Mouse (Mus musculus) ES-E14 (cell line): ENCODE data around the gene Ube4b. TPM values are rescaled to one million over a fixed set of nuclear protein-coding genes. Genes with fewer than 3 reads are reported as not detected.

Experiments used
- DNase-seq: peaks from one replicate; pipeline ENCODE4 v3.0.0-alpha.2; 2013; ENCODE audit warnings: low read depth, low spot score
- H3K27ac ChIP-seq: 2 replicates; pipeline ENCODE4 v1.5.1; 2012; ENCODE audit warnings: low read depth, mild to moderate bottlenecking, low read length, moderate library complexity, mixed read lengths; ENCODE audit not compliant: poor library complexity, insufficient read depth, severe bottlenecking
- H3K36me3 ChIP-seq: 2 replicates; pipeline ENCODE4 v1.6.1; 2012; ENCODE audit warnings: mild to moderate bottlenecking, low read length, moderate library complexity, mixed read lengths; ENCODE audit not compliant: control insufficient read depth, poor library complexity, insufficient read depth, severe bottlenecking
- H3K4me1 ChIP-seq, 2 experiments: fragments of 150-350 bp in 1 of 2; sonication (generic) in 1 of 2; 2 replicates each; pipeline ENCODE4 v1.6.1; 2012; ENCODE audit warnings: low read length in 2 of 2, mild to moderate bottlenecking in 1 of 2, mixed read lengths in 1 of 2; ENCODE audit not compliant: control insufficient read depth in 2 of 2, insufficient read depth in 2 of 2, poor library complexity in 1 of 2
- H3K4me3 ChIP-seq, 2 experiments: fragments of 150-350 bp in 1 of 2; sonication (generic) in 1 of 2; 2 replicates each; pipeline ENCODE4 v1.5.1; 2012; ENCODE audit warnings: low read length in 2 of 2, low read depth in 1 of 2, mild to moderate bottlenecking in 1 of 2, mixed read lengths in 1 of 2; ENCODE audit not compliant: insufficient read depth in 1 of 2, poor library complexity in 1 of 2, severe bottlenecking in 1 of 2
- H3K9ac ChIP-seq: 2 replicates; pipeline ENCODE4 v1.6.1; 2012; ENCODE audit warnings: low read depth, mild to moderate bottlenecking, low read length, mixed read lengths; ENCODE audit not compliant: poor library complexity, insufficient read depth, severe bottlenecking
- H3K9me3 ChIP-seq: fragments of 150-350 bp; sonication (generic); 2 replicates; pipeline ENCODE4 v1.6.1; 2012; ENCODE audit warnings: low read depth, mild to moderate bottlenecking, low read length; ENCODE audit not compliant: control insufficient read depth, insufficient read depth
- CHD2 ChIP-seq: IDR thresholded peaks from 2 replicates; pipeline ENCODE4 v1.6.1; 2014; ENCODE audit warnings: mild to moderate bottlenecking, low read depth, low read length, inconsistent platforms
- HCFC1 ChIP-seq: IDR thresholded peaks from 2 replicates; pipeline ENCODE4 v1.6.1; 2012; ENCODE audit warnings: low read length, inconsistent platforms, borderline replicate concordance; ENCODE audit not compliant: insufficient read depth
- MAFK ChIP-seq: IDR thresholded peaks from 2 replicates; pipeline ENCODE4 v1.6.1; 2014; ENCODE audit warnings: mild to moderate bottlenecking, low read depth, low read length, inconsistent platforms; ENCODE audit not compliant: insufficient read depth
- ZC3H11A ChIP-seq: IDR thresholded peaks from 2 replicates; pipeline ENCODE4 v1.6.1; 2012; ENCODE audit warnings: low read depth, mild to moderate bottlenecking, inconsistent platforms, low read length, borderline replicate concordance
- ZNF384 ChIP-seq: IDR thresholded peaks from 2 replicates; pipeline ENCODE4 v1.6.1; 2012; ENCODE audit warnings: low read depth, low read length, inconsistent platforms
- in situ Hi-C, 2 experiments: fragments of 600-800 bp; cut with MboI; formaldehyde crosslinking; loops; one replicate each; pipeline ENCODE4 v1.15.1; 2025; ENCODE audit warnings: low sequenced_read_pairs in 2 of 2, inconsistent platforms in 1 of 2; ENCODE audit not compliant: unreplicated experiment in 2 of 2
- total RNA-seq: library from RNA; depleted of rRNA; stranded (reverse); fragments of 300-350 nt; gene quantifications from 2 replicates; pipeline ENCODE4 v1.2.3, GENCODE M21; 2012; rRNA removed

Gene Ube4b
- total RNA-seq = 72.4 and 78.9 TPM in 2 replicates

DNA sequence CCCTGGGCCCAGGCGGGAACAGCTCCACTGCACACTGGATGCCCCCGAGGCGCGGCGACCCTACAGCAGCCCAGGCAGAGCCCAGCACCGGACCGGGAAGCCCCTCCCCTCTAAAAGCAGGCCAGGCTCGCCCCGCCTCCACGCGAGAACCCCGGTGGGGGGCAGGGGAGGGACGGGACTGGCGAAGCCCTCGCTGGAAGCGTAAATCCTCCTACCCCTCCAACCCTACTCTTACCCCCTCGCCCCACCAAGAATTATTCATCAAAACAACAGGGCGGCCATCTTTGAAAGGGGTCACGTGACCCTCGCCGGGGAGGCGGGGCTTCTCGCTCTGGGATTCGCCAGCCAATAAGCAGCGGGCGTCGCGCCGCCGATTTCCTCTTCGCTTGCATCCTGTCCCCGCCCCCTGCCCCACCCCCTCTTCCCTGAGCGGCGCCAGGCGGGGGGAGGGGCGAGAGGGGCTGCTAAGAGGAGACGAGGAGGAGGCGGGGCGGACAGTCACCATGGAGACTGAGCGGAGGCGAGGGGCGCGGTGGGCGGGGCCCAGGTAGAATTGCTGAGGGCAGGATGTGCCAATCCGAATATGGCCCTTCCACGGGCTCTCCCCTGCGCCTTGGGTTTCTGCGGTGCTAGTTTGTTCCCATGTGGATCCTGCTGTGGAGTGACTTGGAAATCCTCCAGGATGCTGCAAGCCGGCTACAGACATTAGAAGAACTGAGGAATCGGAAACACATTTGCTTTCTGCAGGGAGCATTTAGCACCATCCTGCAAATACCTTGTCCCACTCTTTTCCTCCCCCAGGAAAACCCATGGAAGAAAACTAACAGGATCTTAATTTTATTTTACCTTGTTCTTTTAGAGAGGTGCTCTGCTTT is at the start of gene Ube4b:
Gene Ube4b (minus strand): TSS at position 425 of the 875 bp plus-strand sequence.
- no peaks in the 10 kb centered on the region for H3K9me3 ChIP-seq
- peak; percentile 100 for DNase-seq

DNA sequence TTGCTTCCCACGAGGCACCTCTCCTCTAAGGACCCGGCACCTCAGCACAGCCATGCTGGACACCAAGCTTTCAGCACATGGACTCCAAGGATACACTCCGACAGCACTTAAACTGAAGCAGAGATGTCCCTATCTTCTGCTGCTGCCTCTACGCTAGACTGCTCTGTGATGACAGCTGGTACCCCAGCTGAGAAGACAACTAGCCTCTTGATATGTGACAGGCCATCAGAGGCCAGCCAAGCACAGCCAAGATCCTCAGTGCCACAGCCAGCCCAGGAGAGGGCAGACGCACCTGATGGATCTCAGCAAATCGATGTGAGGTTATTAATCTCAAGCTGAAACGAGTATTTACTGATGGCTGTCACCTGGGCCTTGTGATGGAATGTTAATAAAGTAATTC is 48.5 kb upstream of the Ube4b start:
- DNase-seq = no peak
- peaks cover 0 to 6% of the 10 kb centered on the region in 2 experiments; a peak in 1 of 4 replicates for H3K4me1 ChIP-seq
- no peak overlapping the region for H3K27ac ChIP-seq
- H3K9me3 ChIP-seq = no peaks in the 10 kb centered on the region
- H3K36me3 ChIP-seq = no peaks in the 10 kb centered on the region; the same call in 1 of the 2 replicates
- H3K4me3 ChIP-seq = no peak overlapping the region
- no peak for TF ChIP-seq CHD2
- no peak for TF ChIP-seq ZC3H11A
- TF ChIP-seq MAFK = no peak
- TF ChIP-seq ZNF384 = no peak
- no peak for TF ChIP-seq HCFC1
- no peak overlapping the region for H3K9ac ChIP-seq
- in situ Hi-C loops = no loop called here

More for the DNA sequence above, at the start of gene Ube4b:
- TF ChIP-seq CHD2 (peak; percentile 54; the same call in 1 of the 2 replicates), MAFK (no peak)
- peak within 1 kb of the TSS; percentile 72 to 99 for H3K4me3 ChIP-seq
- H3K36me3 ChIP-seq = no peaks in the 10 kb centered on the region; the same call in 1 of the 2 replicates
- peaks cover 5% of the 10 kb centered on the region in 2 experiments; a peak in 3 of 4 replicates for H3K4me1 ChIP-seq
- peak within 1 kb of the TSS; percentile 97 for H3K27ac ChIP-seq
- in situ Hi-C loops = no loop called here
- H3K9ac ChIP-seq = peak within 1 kb of the TSS; percentile 98

DNA sequence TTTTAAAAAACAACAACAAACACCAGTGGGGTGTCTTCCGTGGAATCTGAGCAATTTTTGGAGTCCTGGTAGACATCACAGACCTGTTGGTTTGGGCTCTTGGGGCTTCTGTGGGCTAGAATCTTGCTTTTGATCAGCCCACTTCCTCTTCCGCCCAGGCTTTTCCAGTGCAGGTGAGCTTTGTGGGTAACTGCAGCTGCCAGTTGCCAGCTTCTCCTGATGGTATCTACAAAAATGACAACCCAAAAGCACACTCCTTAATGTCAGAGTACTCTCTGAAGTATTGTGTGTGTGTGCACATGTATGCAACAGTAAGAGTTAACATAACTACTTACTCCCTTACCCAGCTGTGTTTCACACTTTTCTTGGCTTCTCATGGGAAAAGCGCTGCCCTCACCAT is 43.0 kb upstream of the Ube4b start:
- Histone ChIP-seq H3K27ac (no peak overlapping the region), H3K4me3 (no peak overlapping the region), H3K36me3 (no peaks in the 10 kb centered on the region), H3K9me3 (no peaks in the 10 kb centered on the region), H3K9ac (no peak overlapping the region), H3K4me1 (peaks cover 0 to 8% of the 10 kb centered on the region in 2 experiments; a peak in 2 of 4 replicates)
- no peak for TF ChIP-seq HCFC1
- TF ChIP-seq ZNF384 = no peak
- TF ChIP-seq CHD2 = no peak
- no peak for TF ChIP-seq MAFK
- TF ChIP-seq ZC3H11A = no peak
- DNase-seq = no peak
- in situ Hi-C loops = no loop called here

DNA sequence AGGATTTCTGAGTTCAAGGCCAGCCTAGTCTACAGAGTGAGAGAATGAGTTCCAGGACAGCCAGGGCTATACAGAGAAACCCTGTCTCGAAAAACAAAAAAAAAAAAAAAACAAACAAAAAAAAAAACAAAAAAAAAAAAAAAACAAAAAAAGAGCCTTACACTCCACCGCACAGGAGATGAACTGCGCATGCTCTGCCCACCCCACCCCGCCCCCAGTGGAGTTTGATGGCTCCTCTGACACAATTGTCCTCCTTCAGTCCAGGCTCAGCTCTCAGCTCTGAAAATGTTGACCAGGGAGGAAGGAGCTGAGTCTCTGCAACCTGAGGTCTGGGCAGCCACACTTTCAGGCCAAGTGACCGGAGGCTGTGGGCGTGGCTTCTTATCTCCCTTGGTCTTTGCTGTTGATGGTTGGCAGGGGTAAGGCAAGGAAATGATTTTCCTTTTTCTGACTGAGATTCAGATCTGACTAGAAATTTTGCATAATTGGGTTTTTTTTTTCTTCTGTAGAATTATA is 36.9 kb upstream of the Ube4b start:
- no peaks in the 10 kb centered on the region for H3K36me3 ChIP-seq
- peak overlapping the region in 1 of 2 experiments; percentile 15; a peak in 1 of 4 replicates for H3K4me3 ChIP-seq
- TF ChIP-seq CHD2 (no peak), ZNF384 (peak; percentile 93), MAFK (no peak)
- no peaks in the 10 kb centered on the region for H3K9me3 ChIP-seq
- no peak overlapping the region for H3K27ac ChIP-seq
- in situ Hi-C loops = no loop called here
- DNase-seq = no peak
- H3K4me1 ChIP-seq = peaks cover 0 to 8% of the 10 kb centered on the region in 2 experiments; a peak in 2 of 4 replicates
- H3K9ac ChIP-seq = no peak overlapping the region
